Mouse (Mus musculus) left cerebral cortex, adult 11 months (tissue): Measurements from ENCODE around the gene Pth2.
A peak's percentile ranks its signal among the peaks of the same experiment; 100 is the strongest.

Experiments used
- DNase-seq: peaks from one replicate; pipeline ENCODE4 v3.0.0; 2022; ENCODE audit warnings: low spot score

The Pth2 gene

GRCm38 (mm10) chr7:45198435-45198834, 17.6 kb downstream of the Pth2 start:
- DNase-seq, result peak; percentile 51

DNA sequence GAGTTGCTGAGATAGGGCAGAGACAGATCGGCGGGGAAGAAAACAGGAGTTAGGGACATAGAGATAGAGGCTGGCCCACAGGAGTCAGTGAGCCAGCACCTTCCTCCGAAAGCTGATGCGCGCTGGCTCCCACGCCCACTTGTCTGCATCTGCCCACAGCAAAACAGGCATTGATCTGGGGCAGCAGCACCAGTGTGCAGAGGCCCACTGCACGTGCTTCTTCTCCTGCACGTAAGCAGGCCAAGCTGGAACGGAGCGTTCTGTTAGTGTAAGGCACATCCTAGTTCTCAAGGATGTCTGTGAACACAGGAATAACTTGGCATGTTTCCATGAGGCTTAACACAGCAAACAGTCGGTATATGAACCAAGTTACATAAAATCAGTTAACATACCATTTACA, 18.2 kb downstream of the Pth2 start:
- peak; percentile 70 for DNase-seq

GRCm38 (mm10) chr7:45202654-45203053, 21.9 kb downstream of the Pth2 start:
- DNase-seq, result no peak

DNA sequence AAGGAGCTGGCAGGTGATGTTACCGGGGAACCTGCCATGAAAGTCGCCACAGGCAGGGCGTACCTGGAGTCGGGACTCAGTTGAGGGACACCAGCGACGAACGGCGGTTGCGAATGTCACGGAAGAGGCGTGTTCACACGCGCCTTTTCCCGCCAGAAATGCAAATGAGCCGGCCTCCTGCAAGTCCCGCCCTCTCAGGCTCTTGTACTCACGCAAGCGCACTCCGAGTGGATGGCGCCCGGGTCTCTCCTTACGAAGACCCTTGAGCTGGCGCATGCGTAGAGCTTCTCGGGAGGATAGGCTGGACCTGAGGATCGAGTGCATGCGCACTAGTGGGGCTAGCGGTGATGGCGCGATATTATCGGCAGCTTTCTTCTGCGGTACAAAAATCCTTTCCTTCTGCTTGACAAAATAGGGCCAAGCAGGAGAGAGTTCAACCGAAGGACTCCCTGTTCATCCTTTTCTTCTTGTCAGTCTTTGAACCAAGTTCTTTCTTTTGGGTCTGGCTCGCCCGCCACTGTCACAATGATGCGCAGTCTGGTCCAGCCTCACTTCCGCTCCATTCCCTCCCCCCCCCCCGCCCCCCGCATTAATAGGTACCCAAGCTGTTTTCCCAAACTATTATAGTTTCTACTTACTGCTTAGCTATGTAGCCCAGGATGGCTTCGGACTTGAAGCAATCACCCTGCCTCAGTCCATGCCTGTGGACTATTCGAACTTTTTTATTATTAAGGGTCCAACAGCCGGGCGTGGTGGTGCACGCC, 23.8 kb downstream of the Pth2 start, which contains the start of gene Ccdc155:
Gene Ccdc155 (minus strand): TSS at position 513 of the 764 bp plus-strand sequence.
- peak; percentile 88 for DNase-seq

GRCm38 (mm10) chr7:45208260-45208659, 27.5 kb downstream of the Pth2 start:
- no peak for DNase-seq

DNA sequence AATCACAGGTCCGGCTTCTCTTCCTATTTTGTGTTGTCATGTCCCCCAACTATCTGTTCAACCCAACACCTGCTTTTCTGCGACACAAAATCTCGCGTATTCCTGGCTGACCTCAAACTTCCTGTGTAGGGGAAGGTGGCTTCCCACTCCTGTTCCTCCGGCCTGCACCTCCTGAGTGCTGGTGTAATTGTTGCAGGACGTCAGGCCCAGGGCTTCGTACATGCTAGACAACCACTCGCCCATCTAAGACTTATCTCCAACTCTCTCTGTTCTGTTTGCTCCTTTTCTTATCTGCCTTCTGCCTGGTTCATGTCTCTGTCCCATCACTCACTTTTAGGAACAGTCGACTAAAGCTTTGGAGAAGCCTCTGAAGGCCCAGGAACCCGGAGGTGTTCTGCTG, 30.3 kb downstream of the Pth2 start:
- no peak for DNase-seq

DNA sequence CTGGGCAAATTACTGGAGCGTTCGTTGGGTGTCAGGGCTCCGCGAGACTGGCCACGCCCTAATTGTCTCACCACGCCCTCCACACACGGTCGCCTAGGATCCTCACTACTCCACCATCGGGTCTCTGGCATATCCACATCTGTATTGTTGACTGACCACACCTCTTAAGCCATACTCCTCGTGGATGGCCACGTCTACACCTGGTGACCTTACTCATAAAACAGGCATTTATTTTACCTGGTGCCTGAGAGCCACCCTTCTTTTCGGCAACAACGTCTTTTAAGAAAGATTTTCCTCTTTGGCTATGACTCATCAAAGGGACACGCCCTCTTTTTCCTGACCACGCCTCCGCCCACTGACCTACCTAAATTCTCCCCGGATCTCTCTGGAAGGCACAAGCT, 31.1 kb downstream of the Pth2 start, which contains the start of gene Dkkl1:
Gene Dkkl1 (minus strand): TSS at position 297 of the 401 bp plus-strand sequence.
- DNase-seq, result no peak

- no peak for DNase-seq
Measured at GRCm38 (mm10) chr7:45212356-45212755, 31.6 kb downstream of the Pth2 start.

GRCm38 (mm10) chr7:45213708-45214107, 32.9 kb downstream of the Pth2 start:
- no peak for DNase-seq

- no peak for DNase-seq
Measured at GRCm38 (mm10) chr7:45215673-45216441, 35.1 kb downstream of the Pth2 start, which contains the start of gene Tead2. Gene Tead2, plus strand, starts transcription at chr7:45215753.

DNA sequence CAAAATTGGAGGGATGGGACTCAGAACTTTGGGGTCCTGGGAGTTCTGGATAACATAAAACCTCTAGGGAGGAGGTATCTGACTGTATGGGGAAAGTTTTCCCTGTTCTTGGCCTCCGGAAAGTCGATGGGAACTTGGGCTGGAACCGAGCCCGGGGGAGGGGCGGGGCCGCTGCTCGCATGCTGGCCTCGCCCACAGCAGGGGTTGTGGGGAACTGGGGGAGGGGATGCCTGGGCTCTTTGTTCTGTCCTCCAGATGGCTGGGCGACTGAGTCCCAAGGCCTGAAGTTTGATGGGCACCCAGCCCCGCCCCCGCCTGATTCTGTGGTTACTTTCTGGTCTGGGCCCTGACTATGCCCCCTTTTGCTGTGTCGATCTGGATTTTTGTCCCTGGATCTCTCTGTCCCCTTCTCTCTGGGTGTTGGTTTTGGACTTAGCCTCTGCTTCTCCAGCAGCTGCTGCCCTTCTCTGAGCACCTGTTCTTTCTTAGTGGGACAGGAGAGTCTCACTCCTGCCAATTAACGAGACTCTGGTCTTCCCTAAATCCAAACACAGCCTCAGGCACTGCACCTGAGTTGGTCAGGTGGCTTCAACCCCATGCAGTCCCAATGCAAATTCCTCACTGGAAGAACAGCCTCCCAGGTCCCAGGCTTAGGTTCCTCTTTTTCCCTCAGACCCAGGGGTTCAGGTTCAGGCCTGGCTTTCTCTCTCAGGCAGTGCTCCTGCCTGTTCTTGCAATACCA, 35.8 kb downstream of the Pth2 start:
- DNase-seq, result no peak

- no peak for DNase-seq
Measured at GRCm38 (mm10) chr7:45221680-45222079, 40.9 kb downstream of the Pth2 start.

- DNase-seq, result no peak
Measured at GRCm38 (mm10) chr7:45224826-45225225, 44.0 kb downstream of the Pth2 start.

DNA sequence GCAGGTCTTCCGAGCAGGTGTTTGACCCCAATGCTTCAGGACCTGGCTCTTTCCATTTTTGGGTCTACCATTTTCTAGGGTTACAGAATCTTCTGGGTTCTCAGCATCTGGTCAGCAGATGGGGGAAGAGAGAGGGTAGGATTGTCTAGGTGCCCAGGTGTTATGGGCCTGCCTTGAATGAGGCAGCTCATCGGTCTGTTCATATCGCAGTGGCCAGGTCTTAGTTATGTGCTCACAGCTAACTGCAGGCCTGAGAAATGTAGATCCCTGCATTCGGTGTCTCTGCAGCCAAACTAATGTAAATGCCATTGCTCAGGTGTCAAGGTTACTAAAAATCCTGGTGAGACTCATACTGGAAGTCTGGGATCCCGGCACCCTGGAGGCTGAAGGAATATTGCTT, 45.6 kb downstream of the Pth2 start:
- no peak for DNase-seq

DNA sequence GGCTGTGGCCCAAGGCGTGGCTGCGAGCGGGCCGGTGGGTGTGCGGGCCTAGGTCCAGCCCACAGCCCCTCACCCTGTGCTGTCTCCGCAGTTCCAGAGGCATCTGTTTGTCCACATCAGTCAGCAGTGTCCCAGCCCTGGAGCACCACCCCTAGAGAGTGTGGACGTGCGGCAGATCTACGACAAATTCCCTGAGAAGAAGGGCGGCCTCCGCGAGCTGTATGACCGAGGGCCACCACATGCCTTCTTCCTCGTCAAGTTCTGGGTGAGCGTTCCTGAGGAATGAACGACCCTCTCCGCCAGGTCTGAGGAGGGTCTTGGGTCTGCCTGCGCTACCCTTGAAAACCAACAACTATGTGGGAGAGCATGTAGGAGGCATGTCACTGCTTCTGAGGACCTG, 47.8 kb downstream of the Pth2 start:
- DNase-seq, result no peak

- no peak for DNase-seq
Measured at GRCm38 (mm10) chr7:45229046-45229445, 48.3 kb downstream of the Pth2 start.

DNA sequence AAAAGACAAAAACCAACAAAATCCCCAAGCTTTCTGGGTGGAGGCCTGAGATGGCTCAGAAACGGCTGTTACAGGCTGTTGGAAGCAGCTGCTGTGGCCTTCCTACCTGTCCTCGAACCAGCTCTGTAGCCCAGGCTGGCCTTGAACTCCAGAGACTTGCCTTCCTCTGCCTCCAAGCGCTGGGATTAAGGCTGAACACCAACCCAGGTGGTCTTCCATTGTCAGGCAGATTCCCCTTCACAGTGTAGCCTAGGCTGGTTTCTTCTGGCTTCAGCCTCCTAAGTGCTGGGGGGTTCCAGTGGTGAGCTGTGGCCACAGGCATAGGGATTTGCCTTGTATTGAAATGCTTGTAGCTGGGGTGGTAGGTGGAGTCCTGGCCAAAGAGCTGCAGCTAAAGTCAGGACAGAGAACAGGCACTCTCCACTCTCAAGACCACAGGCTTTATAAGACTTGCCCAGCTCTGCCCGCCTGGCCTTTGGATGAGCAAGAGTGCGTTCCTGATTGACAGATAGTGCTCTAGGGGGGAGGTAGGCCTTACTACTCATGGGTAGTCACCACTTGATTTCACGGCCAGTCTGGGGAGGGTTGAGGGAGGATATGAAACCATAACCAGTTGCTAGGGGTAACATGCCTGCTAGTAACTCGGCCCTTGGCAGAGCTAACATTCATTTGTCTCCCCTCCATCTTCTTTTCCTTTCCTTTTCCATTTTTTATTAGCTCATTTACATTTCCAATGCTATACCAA, 48.8 kb downstream of the Pth2 start:
- no peak for DNase-seq

DNA sequence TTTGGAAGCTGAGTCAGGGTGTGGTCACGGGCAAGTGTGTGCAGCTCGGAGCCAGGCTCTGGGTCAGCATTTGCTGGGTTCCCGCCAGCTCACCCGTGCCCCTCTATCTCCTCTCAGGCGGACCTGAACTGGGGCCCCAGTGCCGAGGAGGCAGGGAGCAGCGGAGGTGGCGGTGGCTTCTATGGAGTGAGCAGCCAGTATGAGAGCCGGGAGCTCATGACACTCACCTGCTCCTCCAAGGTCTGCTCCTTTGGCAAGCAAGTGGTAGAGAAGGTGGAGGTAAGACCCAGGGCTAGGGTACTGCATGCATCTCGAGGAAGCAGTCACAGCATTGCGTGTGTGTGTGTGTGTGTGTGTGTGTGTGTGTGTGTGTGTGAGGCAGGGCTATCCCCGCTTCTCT, 50.4 kb downstream of the Pth2 start:
- no peak for DNase-seq
